Mouse (Mus musculus) lung, adult 2 months (tissue): ENCODE data around the gene Dennd6b.

Source experiments
- CTCF ChIP-seq: fragments of 200-500 bp; IDR thresholded peaks from 2 replicates; pipeline ENCODE4 v1.5.1; 2011; ENCODE audit warnings: mild to moderate bottlenecking, low read length, control low read depth; ENCODE audit not compliant: insufficient read depth
- POLR2A ChIP-seq: fragments of 200-500 bp; IDR thresholded peaks from 2 replicates; pipeline ENCODE4 v1.6.1; 2011; ENCODE audit warnings: low read depth, mild to moderate bottlenecking, control low read depth, low read length, borderline replicate concordance; ENCODE audit errors: extremely low read depth

DNA sequence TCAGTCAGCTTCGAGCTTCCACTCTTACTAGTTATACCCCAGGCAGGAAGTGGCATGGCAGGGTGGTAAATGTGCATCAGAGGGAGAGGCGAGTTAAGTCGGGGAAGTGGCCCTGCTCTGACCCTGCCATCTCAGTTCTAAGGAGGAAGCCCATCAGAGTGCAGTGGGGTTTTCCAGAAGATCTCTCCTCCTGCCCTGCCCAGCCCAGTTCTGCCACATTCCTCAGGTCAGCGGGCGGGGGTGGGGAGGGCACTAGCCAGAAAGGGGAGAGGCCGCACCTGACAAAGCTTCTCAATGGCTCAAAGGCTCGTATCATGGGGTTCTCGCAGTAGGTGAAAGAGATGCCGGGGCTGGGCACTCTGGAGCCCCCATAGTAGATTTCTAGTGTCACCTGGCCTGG, 34.9 kb downstream of the Dennd6b start:
- TF ChIP-seq POLR2A: no peak
- TF ChIP-seq CTCF: no peak
